Mouse (Mus musculus): ENCODE results near the gene Gm15140. TPM values are rescaled to one million over a fixed set of nuclear protein-coding genes. Genes with fewer than 3 reads are reported as not detected.
"Not testable (repeated sequence)": the region's sequence is repeated elsewhere in the genome, so short reads cannot be mapped to it uniquely, and the experiment has no call there.

Gm15140 gene
- not detected in 2 replicates for polyA plus RNA-seq (2014; fragmentation: Nextera tagmentation; extraction: Ambion mirVana)

DNA sequence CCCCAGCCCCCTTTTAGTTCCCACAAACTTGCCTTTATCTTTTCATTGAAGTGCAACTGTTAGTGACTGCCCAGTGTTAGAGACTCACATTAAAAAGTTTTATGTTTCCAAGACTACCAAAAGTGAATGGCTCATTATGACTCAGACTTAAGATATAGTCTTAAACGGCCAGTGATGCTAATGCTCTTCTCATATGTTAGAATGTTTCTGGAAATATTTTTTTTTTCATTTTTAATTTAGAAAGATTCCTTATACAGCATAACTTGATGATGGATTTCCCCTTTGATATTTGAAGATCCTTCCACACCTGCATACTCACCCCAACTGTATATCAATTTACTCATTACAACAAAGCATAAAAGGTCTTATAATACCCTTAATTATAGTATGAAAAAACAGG lies at the start of gene Gm15140:
TSS of gene Gm15140 (minus strand) at position 101 of the 400 bp plus-strand sequence.
- H3K4me3 ChIP-seq (ENCODE audit: low read depth, low read length); H3K4me2 ChIP-seq; H3K27me3 ChIP-seq (ENCODE audit: control insufficient read depth, insufficient read depth, low read length); H3K9me3 ChIP-seq (replicated peaks; ENCODE audit: control insufficient read depth, low read length); H3K4me1 ChIP-seq (ENCODE audit: control insufficient read depth, insufficient read depth, low read length); ATAC-seq (replicated peaks; ENCODE audit: insufficient number of reproducible peaks, low FRiP score, low TSS enrichment); H3K27ac ChIP-seq (ENCODE audit: low read depth, low read length); H3K9ac ChIP-seq (ENCODE audit: low read depth, low read length); H3K36me3 ChIP-seq (ENCODE audit: control insufficient read depth, insufficient read depth, low read length): not testable (repeated sequence)
- 61% methylated on average over 1 of the region's 1 CpGs for WGBS (ENCODE audit: insufficient replicate concordance)

Other genes starting within 250 kb of the Gm15140 start
- gene Samt1, start 108.0 kb downstream of the Gm15140 start, polyA plus RNA-seq (2014; fragmentation: Nextera tagmentation; extraction: Ambion mirVana): not detected in 2 replicates
- not detected in 2 replicates for gene 4921511M17Rik, start 86.9 kb downstream of the Gm15140 start, polyA plus RNA-seq (2014; fragmentation: Nextera tagmentation; extraction: Ambion mirVana)
- gene Gm10057, start 65.6 kb downstream of the Gm15140 start, polyA plus RNA-seq (2014; fragmentation: Nextera tagmentation; extraction: Ambion mirVana): not detected in 2 replicates
- not detected in 2 replicates for gene 4930524N10Rik, start 222.7 kb upstream of the Gm15140 start, polyA plus RNA-seq (2014; fragmentation: Nextera tagmentation; extraction: Ambion mirVana)

Data from heart, embryonic 11.5 days (tissue).